Mouse (Mus musculus) left cerebral cortex, adult 11 months (tissue): ENCODE measurements around the gene Bcas3.

Experiments
- DNase-seq: peaks from one replicate; pipeline ENCODE4 v3.0.0; 2022; ENCODE audit warnings: low spot score

The Bcas3 gene

GRCm38 (mm10) chr11:85667741-85668140, 314.8 kb downstream of the Bcas3 start:
- no peak for DNase-seq

DNA sequence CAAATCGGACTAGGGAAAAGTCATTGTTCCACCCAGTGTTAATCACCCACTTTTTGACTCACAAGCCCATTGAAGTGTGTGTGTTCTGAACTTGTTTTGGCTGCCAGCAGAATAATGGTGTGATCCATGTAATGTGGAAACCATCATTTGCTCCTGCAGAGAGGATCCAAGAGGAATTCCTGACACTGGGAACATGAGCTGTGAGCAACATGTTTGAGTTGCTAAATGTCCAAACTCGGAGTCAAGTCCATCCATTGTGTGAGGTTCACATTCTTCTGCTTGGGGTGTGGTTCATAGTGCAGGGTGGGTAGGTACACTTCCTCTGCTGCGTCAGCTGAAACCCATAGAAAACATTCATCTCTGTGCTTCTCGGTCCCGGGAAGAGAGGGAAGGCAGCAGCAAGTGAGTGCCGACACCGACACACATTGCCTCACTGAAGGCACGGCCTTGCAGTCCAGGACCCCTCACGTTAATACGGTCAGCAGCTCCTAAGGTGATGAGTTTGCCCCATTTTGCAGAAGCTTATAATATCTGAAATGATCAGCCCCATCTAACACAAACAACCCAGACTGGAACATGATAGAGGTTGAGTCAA, 320.0 kb downstream of the Bcas3 start:
- DNase-seq, result no peak

DNA sequence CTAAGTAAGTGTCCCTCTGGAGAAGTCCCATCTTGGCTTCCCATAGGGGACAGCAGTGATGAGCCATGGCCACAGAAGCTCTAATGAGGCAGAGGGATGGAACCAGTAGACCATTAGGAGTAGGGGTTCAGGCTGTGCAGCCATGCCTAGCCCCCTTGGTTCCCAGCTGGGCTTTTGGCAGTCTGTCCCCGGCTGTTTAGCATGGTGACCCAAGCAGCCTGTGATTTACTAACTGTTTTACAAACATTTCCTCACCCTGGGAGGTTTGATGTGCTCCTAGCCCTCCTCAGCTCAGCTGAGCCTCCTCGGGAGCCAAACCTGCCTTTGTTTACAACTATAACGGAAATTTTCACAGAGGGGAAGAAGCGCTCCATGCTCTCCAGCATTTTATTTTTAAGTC, 322.3 kb downstream of the Bcas3 start:
- no peak for DNase-seq

- no peak for DNase-seq
Observed at GRCm38 (mm10) chr11:85676357-85677004, 323.5 kb downstream of the Bcas3 start.

- DNase-seq, result no peak
Observed at GRCm38 (mm10) chr11:85678666-85679065, 325.7 kb downstream of the Bcas3 start.

GRCm38 (mm10) chr11:85681580-85682419, 328.8 kb downstream of the Bcas3 start:
- DNase-seq, result no peak

DNA sequence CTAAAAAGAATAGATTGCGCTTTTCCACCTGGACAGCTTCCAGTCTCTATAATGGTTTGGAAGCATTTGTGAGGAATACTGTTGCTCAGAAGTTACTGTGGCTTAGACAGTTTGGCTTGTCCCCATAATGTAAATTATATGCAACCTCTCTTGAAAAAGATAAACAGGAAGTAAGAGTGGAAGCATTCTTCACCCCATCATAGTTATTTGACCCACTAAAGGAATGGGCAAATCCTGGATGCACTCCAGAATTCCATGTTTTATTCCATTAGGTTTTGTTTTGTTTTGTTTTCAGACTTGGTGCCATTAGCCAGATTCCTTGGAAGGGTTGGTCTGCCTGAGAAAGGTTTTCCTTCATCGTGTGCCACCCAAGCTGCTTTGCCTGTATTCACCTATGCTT, 332.0 kb downstream of the Bcas3 start:
- DNase-seq, result no peak

GRCm38 (mm10) chr11:85687816-85688439, 335.0 kb downstream of the Bcas3 start:
- no peak for DNase-seq

DNA sequence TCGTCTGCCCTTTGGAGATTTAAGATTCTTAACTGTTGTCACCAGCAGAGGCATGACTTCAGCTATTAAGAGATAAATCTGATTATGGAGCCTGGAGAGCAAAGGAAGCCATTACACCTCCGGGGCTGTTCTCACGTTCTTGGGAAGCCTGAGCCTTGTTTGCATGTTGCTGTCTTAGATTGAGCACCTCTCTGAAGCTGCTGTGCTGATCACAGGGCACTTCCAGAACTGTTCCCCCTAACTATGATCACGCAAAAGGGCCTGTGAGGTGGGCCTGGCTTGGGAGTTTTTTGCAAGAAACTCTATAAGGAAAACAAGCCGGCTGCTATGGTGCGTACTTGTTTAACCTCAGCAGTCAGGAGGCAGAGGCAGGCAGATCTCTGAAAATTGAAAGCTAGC, 335.5 kb downstream of the Bcas3 start:
- no peak for DNase-seq

DNA sequence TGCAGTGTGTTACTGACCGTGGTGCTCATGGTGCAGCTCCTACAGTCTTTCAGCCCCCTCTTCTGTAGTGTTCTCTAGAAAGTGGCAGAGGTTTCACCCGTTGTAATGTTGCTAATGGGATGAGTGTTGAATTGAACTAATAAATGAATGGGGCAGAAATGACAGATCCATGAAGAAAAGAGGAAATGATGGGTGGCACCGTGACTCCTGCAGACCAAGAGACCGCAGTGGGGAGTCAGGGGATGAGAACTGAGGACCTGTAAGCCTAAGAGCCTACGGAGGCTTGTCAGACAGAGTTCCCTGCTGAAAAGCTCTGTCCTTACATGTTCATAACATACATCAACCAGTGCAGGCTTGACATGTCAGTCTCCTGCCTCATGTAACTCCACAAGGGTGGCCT, 336.3 kb downstream of the Bcas3 start:
- DNase-seq, result no peak

DNA sequence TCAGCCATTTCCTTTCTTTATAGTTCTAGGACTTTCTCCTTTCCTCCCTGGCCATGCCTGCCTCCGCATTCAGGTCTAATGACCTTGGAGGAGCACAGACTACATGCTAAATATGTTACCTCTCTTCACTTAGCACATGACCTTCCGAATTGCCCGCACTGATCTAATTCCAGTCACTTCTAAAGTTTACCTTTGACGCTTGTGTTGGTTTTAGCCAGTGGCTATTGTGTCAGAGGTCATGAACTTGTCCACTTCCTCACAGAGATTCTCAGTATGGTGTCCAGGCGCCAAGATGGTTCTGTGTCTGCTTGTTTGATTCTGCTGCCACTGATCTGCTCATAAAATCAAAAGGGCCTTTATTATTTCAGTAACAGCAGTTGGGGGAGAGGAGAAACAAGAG, 338.3 kb downstream of the Bcas3 start:
- DNase-seq, result no peak

GRCm38 (mm10) chr11:85695614-85696263, 342.8 kb downstream of the Bcas3 start:
- DNase-seq, result no peak

- DNase-seq, result no peak
Observed at GRCm38 (mm10) chr11:85696491-85697398, 343.8 kb downstream of the Bcas3 start.

DNA sequence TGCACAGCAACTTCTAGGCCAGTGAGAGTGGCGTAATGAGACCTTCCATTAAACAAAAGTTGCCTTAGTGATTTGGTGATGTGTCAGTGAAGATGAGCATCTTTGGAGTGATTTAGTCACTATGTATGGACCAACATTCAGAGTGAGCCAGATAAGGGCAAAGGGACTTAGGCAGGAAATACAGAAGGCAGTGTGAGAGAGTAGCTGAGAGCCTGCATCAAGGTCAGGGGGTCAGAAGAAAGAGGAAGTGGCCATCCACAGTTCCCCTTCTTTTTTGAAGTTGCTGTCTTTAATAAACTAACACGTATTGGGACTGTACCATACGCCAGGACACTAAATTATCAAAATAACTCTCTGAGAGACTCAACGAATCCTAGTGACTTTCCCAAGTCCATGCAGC, 344.5 kb downstream of the Bcas3 start:
- DNase-seq, result no peak

DNA sequence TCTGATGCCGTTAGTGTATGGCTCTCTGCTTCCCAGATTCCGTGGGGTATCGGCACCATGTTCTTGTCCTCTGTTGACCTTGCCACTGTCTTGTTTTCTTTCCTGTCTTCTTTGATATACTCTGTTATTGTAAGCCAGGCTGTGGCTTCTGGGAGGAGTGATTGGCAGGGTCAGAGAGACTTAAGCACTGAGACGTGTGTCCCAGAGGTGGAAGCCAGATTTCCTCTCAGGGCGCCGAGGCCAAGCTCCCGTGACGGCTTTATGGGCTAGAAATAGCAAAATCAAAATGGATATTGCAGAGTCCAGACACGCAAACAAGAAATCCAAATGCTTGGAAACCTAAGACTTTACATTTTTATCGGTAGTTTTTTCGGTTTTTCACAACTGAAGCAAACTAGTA, 345.3 kb downstream of the Bcas3 start:
- DNase-seq, result no peak

GRCm38 (mm10) chr11:85704062-85704748, 351.2 kb downstream of the Bcas3 start:
- DNase-seq, result no peak

GRCm38 (mm10) chr11:85706630-85707029, 353.7 kb downstream of the Bcas3 start:
- DNase-seq, result no peak

DNA sequence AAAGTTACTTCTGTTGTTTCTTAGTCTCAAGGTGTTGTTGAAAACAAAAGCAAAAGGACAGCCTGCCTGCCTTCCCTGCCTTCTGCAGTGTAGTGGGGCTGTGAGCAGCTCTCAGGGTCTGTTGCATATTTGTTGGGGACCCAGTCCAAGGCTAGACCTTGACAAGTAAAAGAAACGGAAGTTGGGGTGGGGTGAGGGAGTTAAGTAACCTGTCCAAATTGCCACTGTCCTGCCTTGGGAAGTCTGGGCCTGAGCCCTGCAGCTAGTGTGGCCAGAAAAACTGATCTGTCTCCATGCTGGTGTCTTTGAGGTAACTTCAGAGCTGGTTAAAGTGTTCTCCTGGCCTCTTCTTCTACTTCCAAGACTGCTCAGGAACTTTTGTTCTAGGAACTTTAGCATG, 354.5 kb downstream of the Bcas3 start:
- no peak for DNase-seq

- no peak for DNase-seq
Observed at GRCm38 (mm10) chr11:85709147-85709546, 356.2 kb downstream of the Bcas3 start.

DNA sequence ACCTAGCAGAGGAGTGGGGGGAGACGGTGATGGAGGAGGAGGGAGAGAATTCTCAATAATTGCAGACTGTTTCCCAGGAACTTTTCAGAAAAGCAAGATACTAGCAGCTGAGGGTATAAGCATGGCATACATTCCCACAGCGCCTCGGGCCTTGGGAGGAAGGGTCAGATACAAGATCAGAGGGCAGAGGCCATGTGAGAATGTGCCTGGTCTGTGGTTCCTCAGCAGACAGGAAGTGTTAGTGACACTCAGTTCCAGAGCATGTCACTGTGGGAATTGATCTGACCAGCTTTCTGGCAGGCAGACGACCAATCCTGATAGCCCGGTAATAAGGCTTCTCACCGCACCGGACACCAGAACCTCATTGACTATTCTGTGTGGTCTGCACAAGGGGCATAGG, 357.2 kb downstream of the Bcas3 start:
- no peak for DNase-seq
